Comparison of ENCODE assay signal across 25 mouse cellular contexts in the genomic region with DNA sequence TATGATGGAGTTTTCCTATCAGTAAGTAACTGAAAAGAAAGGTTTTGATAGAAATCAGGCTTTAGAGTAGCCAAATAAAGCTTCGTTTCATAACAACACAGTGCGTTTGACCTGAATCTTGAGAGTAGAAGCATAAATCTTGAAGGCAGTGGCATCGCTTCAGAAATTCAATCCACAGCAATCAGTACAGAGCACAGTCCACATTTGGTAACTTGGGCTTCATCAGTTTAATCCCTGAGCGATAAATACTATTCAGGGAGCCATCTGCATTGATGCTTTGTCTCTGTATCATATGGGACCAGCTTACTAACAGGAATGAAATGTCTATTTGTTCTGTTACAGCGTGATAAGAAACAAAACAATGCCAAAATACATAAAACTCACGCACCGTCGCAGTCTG. TPM values are rescaled to one million over a fixed set of nuclear protein-coding genes. Genes with fewer than 3 reads are reported as not detected.
A peak's percentile ranks its signal among the peaks of the same experiment; 100 is the strongest.
DNase-seq lines count a peak whose midpoint lies in the region; ATAC-seq and TF ChIP-seq lines count a peak whose summit lies in the region.
"Had no signal": no experiment of that assay in that cellular context is flagged by ENCODE, and none has a peak within 500 bp of the region (broad histone marks: within the 10 kb centered on the region; RNA-seq: fewer than 3 reads in every experiment).

No protein-coding gene starts in this region.

- no peak overlapping the region for H3K4me2 ChIP-seq in kidney, embryonic 14.5 days (replicated peaks; ENCODE audit: low read depth, low read length)
- H3K4me2 ChIP-seq in kidney, postnatal 0 days (ENCODE audit: low read length) = no peak overlapping the region
- no peak overlapping the region for H3K4me2 ChIP-seq in stomach, embryonic 15.5 days
- no peak overlapping the region for H3K4me2 ChIP-seq in stomach, postnatal 0 days (replicated peaks; ENCODE audit: low read depth)
- H3K4me2 ChIP-seq: heart, embryonic 12.5 days; heart, embryonic 15.5 days; hindbrain, embryonic 14.5 days had no signal

- TF ChIP-seq POLR2A in kidney, adult 2 months (IDR thresholded peaks at IDR 0.05; ENCODE audit: low read depth, low read length) = no peak

- H3K36me3 ChIP-seq in kidney, embryonic 14.5 days (ENCODE audit: control insufficient read depth, insufficient read depth, low read length) = no peaks in the 10 kb centered on the region
- no peaks in the 10 kb centered on the region for H3K36me3 ChIP-seq in kidney, adult 2 months (ENCODE audit: control insufficient read depth, insufficient read depth, low read length)
- no peaks in the 10 kb centered on the region for H3K36me3 ChIP-seq in kidney, postnatal 0 days (ENCODE audit: insufficient read depth, low read length)
- H3K36me3 ChIP-seq in stomach, embryonic 15.5 days = no peaks in the 10 kb centered on the region
- H3K36me3 ChIP-seq in stomach, postnatal 0 days (ENCODE audit: control insufficient read depth, insufficient read depth, low read length) = no peaks in the 10 kb centered on the region
- H3K36me3 ChIP-seq: forebrain, embryonic 10.5 days; G1E; heart, embryonic 12.5 days; heart, embryonic 15.5 days; hindbrain, embryonic 10.5 days had no signal

- DNase-seq in kidney, adult 2 months = no peak
- peak; percentile 71 for DNase-seq in kidney, postnatal 0 days (ENCODE audit: low spot score)
- DNase-seq in kidney, adult 11 months = no peak
- DNase-seq in stomach, postnatal 0 days (ENCODE audit: low spot score) = no peak
- DNase-seq: adrenal gland, postnatal 10 days; adrenal gland, postnatal 36 days; B cell, adult 2 months; cerebellum, adult 18-20 months; cerebellum, adult 9-10 months; cerebellum, postnatal 14 days; gastrocnemius, postnatal 25 days; heart, adult 18-20 months; heart, postnatal 10 days; heart, postnatal 36 days had no signal

- no peak for TF ChIP-seq EP300 in stomach, postnatal 0 days (optimal IDR thresholded peaks at IDR 0.05)

- TF ChIP-seq CTCF in kidney, adult 2 months (conservative IDR thresholded peaks at IDR 0.05; ENCODE audit: insufficient read depth, insufficient read length, low read depth, low read length) = no peak
- no peak for TF ChIP-seq CTCF in kidney, postnatal 0 days (IDR thresholded peaks at IDR 0.05; ENCODE audit: low read depth)
- TF ChIP-seq CTCF in stomach, postnatal 0 days (IDR thresholded peaks at IDR 0.05; ENCODE audit: low read depth) = no peak

- H3K4me3 ChIP-seq in kidney, embryonic 14.5 days (ENCODE audit: low read length) = no peak overlapping the region
- H3K4me3 ChIP-seq in kidney, adult 2 months (ENCODE audit: insufficient read depth, low read depth, low read length) = no peak overlapping the region
- H3K4me3 ChIP-seq in kidney, postnatal 0 days (replicated peaks; ENCODE audit: low read depth, low read length) = no peak overlapping the region
- no peak overlapping the region for H3K4me3 ChIP-seq in stomach, embryonic 15.5 days (replicated peaks)
- H3K4me3 ChIP-seq in stomach, postnatal 0 days (ENCODE audit: low read depth, low read length) = no peak overlapping the region
- H3K4me3 ChIP-seq: forebrain, embryonic 10.5 days; heart, embryonic 12.5 days; heart, embryonic 15.5 days; hindbrain, embryonic 10.5 days had no signal

- H3K9ac ChIP-seq in kidney, embryonic 14.5 days (ENCODE audit: low read depth, low read length) = no peak overlapping the region
- H3K9ac ChIP-seq in kidney, postnatal 0 days (ENCODE audit: low read depth, low read length) = no peak overlapping the region
- no peak overlapping the region for H3K9ac ChIP-seq in stomach, embryonic 15.5 days
- H3K9ac ChIP-seq in stomach, postnatal 0 days (ENCODE audit: low read length) = no peak overlapping the region
- H3K9ac ChIP-seq: heart, embryonic 12.5 days; heart, embryonic 15.5 days; hindbrain, embryonic 14.5 days had no signal

- no peaks in the 10 kb centered on the region for H3K9me3 ChIP-seq in kidney, embryonic 14.5 days (ENCODE audit: control insufficient read depth, low read length)
- no peaks in the 10 kb centered on the region for H3K9me3 ChIP-seq in kidney, postnatal 0 days (replicated peaks; ENCODE audit: low read length)
- H3K9me3 ChIP-seq in stomach, embryonic 15.5 days = no peaks in the 10 kb centered on the region
- H3K9me3 ChIP-seq in stomach, postnatal 0 days (ENCODE audit: control insufficient read depth, low read length) = no peaks in the 10 kb centered on the region
- H3K9me3 ChIP-seq: forebrain, embryonic 10.5 days; G1E; heart, embryonic 12.5 days; heart, embryonic 15.5 days; hindbrain, embryonic 10.5 days had no signal

- 13% methylated on average over 8 of the region's 8 CpGs for WGBS in kidney, embryonic 14.5 days
- WGBS in kidney, adult 2 months = 36% methylated on average over 8 of the region's 8 CpGs
- WGBS in kidney, postnatal 0 days = 15% methylated on average over 8 of the region's 8 CpGs
- WGBS in stomach, embryonic 15.5 days = 50% methylated on average over 8 of the region's 8 CpGs
- WGBS in stomach, postnatal 0 days = 47% methylated on average over 8 of the region's 8 CpGs

- ATAC-seq in kidney, embryonic 14.5 days (ENCODE audit: low FRiP score, low TSS enrichment) = peak; percentile 69
- no peak for ATAC-seq in kidney, postnatal 0 days (replicated peaks; ENCODE audit: low FRiP score, low read depth)
- no peak for ATAC-seq in stomach, embryonic 15.5 days (ENCODE audit: insufficient read depth, low FRiP score, low read depth)
- no peak for ATAC-seq in stomach, postnatal 0 days (ENCODE audit: low FRiP score, low TSS enrichment)
- ATAC-seq: hindbrain, postnatal 0 days; Patski had no signal

- no peaks in the 10 kb centered on the region for H3K27me3 ChIP-seq in kidney, embryonic 14.5 days (ENCODE audit: control insufficient read depth, insufficient read depth, low read length)
- H3K27me3 ChIP-seq in kidney, adult 2 months (replicated peaks; ENCODE audit: control insufficient read depth, insufficient read depth, low read length) = no peaks in the 10 kb centered on the region
- no peaks in the 10 kb centered on the region for H3K27me3 ChIP-seq in kidney, postnatal 0 days (ENCODE audit: insufficient read depth, low read length)
- H3K27me3 ChIP-seq in stomach, embryonic 15.5 days (replicated peaks) = no peaks in the 10 kb centered on the region
- H3K27me3 ChIP-seq in stomach, postnatal 0 days (ENCODE audit: control insufficient read depth, insufficient read depth, low read length) = no peaks in the 10 kb centered on the region
- H3K27me3 ChIP-seq: CH12.LX; heart, embryonic 12.5 days; heart, embryonic 15.5 days; Patski had no signal

- H3K27ac ChIP-seq in kidney, embryonic 14.5 days (ENCODE audit: low read depth, low read length) = no peak overlapping the region; the same call in 1 of the 2 replicates
- H3K27ac ChIP-seq in kidney, adult 2 months (ENCODE audit: insufficient read depth, low read depth, low read length) = no peak overlapping the region
- no peak overlapping the region for H3K27ac ChIP-seq in kidney, postnatal 0 days
- H3K27ac ChIP-seq in stomach, embryonic 15.5 days = peak overlapping the region; percentile 3; the same call in 1 of the 2 replicates
- no peak overlapping the region for H3K27ac ChIP-seq in stomach, postnatal 0 days (replicated peaks)
- H3K27ac ChIP-seq: forebrain, embryonic 10.5 days; heart, embryonic 15.5 days; hindbrain, embryonic 10.5 days; hindbrain, embryonic 14.5 days; hindbrain, postnatal 0 days had no signal

- H3K4me1 ChIP-seq in kidney, embryonic 14.5 days (ENCODE audit: control insufficient read depth, insufficient read depth, low read length) = peaks cover 3% of the 10 kb centered on the region; the same call in 1 of the 2 replicates
- H3K4me1 ChIP-seq in kidney, adult 2 months (ENCODE audit: control insufficient read depth, insufficient read depth, low read length) = no peaks in the 10 kb centered on the region
- no peaks in the 10 kb centered on the region for H3K4me1 ChIP-seq in kidney, postnatal 0 days (replicated peaks; ENCODE audit: insufficient read depth, low read length)
- no peaks in the 10 kb centered on the region for H3K4me1 ChIP-seq in stomach, embryonic 15.5 days
- no peaks in the 10 kb centered on the region for H3K4me1 ChIP-seq in stomach, postnatal 0 days (replicated peaks; ENCODE audit: control insufficient read depth, insufficient read depth)
- H3K4me1 ChIP-seq: heart, embryonic 12.5 days; heart, embryonic 15.5 days had no signal

RNA-seq across cellular contexts. Expression of a gene that starts 46.1 kb away (rescaled TPM):
- polyA plus RNA-seq in kidney, embryonic 14.5 days (2014; fragmentation: Nextera tagmentation; extraction: Ambion mirVana) = 85.6 and 140 TPM in 2 replicates
- polyA plus RNA-seq in kidney, adult 2 months (2012; rRNA removed) = 15.3 and 17.1 TPM in 2 replicates
- polyA plus RNA-seq in kidney, postnatal 0 days (2015; fragmentation: Nextera tagmentation; extraction: Ambion mirVana) = 30.7 and 34.0 TPM in 2 replicates
- polyA plus RNA-seq in stomach, embryonic 15.5 days (2015; fragmentation: Nextera tagmentation; extraction: Ambion mirVana) = 22.6 and 31.1 TPM in 2 replicates
- polyA plus RNA-seq in stomach, postnatal 0 days (2015; fragmentation: Nextera tagmentation; extraction: Ambion mirVana) = 7.1 and 7.3 TPM in 2 replicates
- polyA plus RNA-seq: G1E had no signal
